Mouse (Mus musculus) layer of hippocampus, postnatal 10 days (tissue): ENCODE data around the gene Dnah2. TPM values are rescaled to one million over a fixed set of nuclear protein-coding genes. Genes with fewer than 3 reads are reported as not detected.

ENCODE experiments used
- DNase-seq, 2 experiments: peaks; one replicate each; pipeline ENCODE4 v3.0.0; 2021; ENCODE audit warnings: low spot score in 2 of 2
- total RNA-seq, 2 experiments: library from RNA; stranded (reverse); gene quantifications; 2 replicates each; pipeline ENCODE4 v1.2.3; 2021

The Dnah2 gene
- total RNA-seq, 2 experiments from 2014 or later, result 8.0 to 8.6 TPM

GRCm38 (mm10) chr11:69409378-69410044 lies 139.4 kb downstream of the Dnah2 start:
- DNase-seq, result peak; percentile 82 to 84

GRCm38 (mm10) chr11:69408541-69409377 lies 140.2 kb downstream of the Dnah2 start:
- DNase-seq, result peak; percentile 71 to 81

GRCm38 (mm10) chr11:69407724-69408004 lies 141.2 kb downstream of the Dnah2 start:
- no peak for DNase-seq

GRCm38 (mm10) chr11:69406867-69407723 lies 141.8 kb downstream of the Dnah2 start:
- DNase-seq, result no peak

GRCm38 (mm10) chr11:69406282-69406681 lies 142.6 kb downstream of the Dnah2 start:
- DNase-seq, result no peak

GRCm38 (mm10) chr11:69405397-69406200 lies 143.3 kb downstream of the Dnah2 start:
- DNase-seq, result no peak

GRCm38 (mm10) chr11:69404595-69405396 lies 144.1 kb downstream of the Dnah2 start:
- no peak for DNase-seq

- DNase-seq, result no peak
Observed at GRCm38 (mm10) chr11:69403691-69404594, 145.0 kb downstream of the Dnah2 start.

- DNase-seq, result no peak
Observed at GRCm38 (mm10) chr11:69401987-69402386, 146.9 kb downstream of the Dnah2 start.

GRCm38 (mm10) chr11:69401210-69401637 lies 147.7 kb downstream of the Dnah2 start:
- peak; percentile 84 to 88 for DNase-seq

- no peak for DNase-seq
Observed at GRCm38 (mm10) chr11:69400083-69400850, 148.6 kb downstream of the Dnah2 start.

GRCm38 (mm10) chr11:69399201-69400082 lies 149.5 kb downstream of the Dnah2 start:
- DNase-seq, result no peak

GRCm38 (mm10) chr11:69398486-69399200 lies 150.3 kb downstream of the Dnah2 start:
- DNase-seq, result no peak

- no peak for DNase-seq
Observed at GRCm38 (mm10) chr11:69398059-69398458, 150.9 kb downstream of the Dnah2 start, which contains the start of gene Tmem88. TSS of gene Tmem88 (minus strand) at chr11:69398234.

- DNase-seq, result peak in 1 of 2 experiments; percentile 51
Observed at GRCm38 (mm10) chr11:69397581-69398057, 151.3 kb downstream of the Dnah2 start.

GRCm38 (mm10) chr11:69396772-69397171 lies 152.1 kb downstream of the Dnah2 start:
- DNase-seq, result peak in 1 of 2 experiments; percentile 47
